Mouse (Mus musculus): ENCODE measurements around the gene Epb41l3. TPM values are rescaled to one million over a fixed set of nuclear protein-coding genes. Genes with fewer than 3 reads are reported as not detected.

Gene Epb41l3
- total RNA-seq, 1 experiment = 16.8 TPM

GRCm38 (mm10) chr17:69158690-69159089 lies 83.2 kb downstream of the Epb41l3 start:
- in situ Hi-C loops (cut with MboI; ENCODE audit: low sequenced_read_pairs in 2 of 2, unreplicated experiment in 2 of 2) = no loop called here
- no peaks in the 10 kb centered on the region for H3K36me3 ChIP-seq (ENCODE audit: control insufficient read depth, insufficient read depth, low read length, poor library complexity, severe bottlenecking)
- H3K4me3 ChIP-seq (ENCODE audit: insufficient read depth in 1 of 2, low read depth in 1 of 2, low read length in 2 of 2, poor library complexity in 1 of 2, severe bottlenecking in 1 of 2) = no peak overlapping the region
- H3K27ac ChIP-seq (ENCODE audit: insufficient read depth, low read depth, low read length, poor library complexity, severe bottlenecking) = no peak overlapping the region
- TF ChIP-seq MAFK (IDR thresholded peaks at IDR 0.05; ENCODE audit: insufficient read depth, low read depth, low read length) = no peak
- no peak for TF ChIP-seq ZC3H11A (IDR thresholded peaks at IDR 0.05; ENCODE audit: borderline replicate concordance, low read depth, low read length)
- no peak for TF ChIP-seq HCFC1 (IDR thresholded peaks at IDR 0.05; ENCODE audit: borderline replicate concordance, insufficient read depth, low read length)
- TF ChIP-seq ZNF384 (IDR thresholded peaks at IDR 0.05; ENCODE audit: low read depth, low read length) = no peak
- TF ChIP-seq CHD2 (IDR thresholded peaks at IDR 0.05; ENCODE audit: low read depth, low read length) = no peak
- no peaks in the 10 kb centered on the region for H3K9me3 ChIP-seq (ENCODE audit: control insufficient read depth, insufficient read depth, low read depth, low read length)
- no peak overlapping the region for H3K9ac ChIP-seq (ENCODE audit: insufficient read depth, low read depth, low read length, poor library complexity, severe bottlenecking)
- H3K4me1 ChIP-seq (ENCODE audit: control insufficient read depth in 2 of 2, insufficient read depth in 2 of 2, low read length in 2 of 2, poor library complexity in 1 of 2) = no peaks in the 10 kb centered on the region; a peak in 1 of 4 replicates
- DNase-seq (ENCODE audit: low read depth, low spot score) = no peak

- H3K9me3 ChIP-seq (ENCODE audit: control insufficient read depth, insufficient read depth, low read depth, low read length) = no peaks in the 10 kb centered on the region
- TF ChIP-seq CHD2 (IDR thresholded peaks at IDR 0.05; ENCODE audit: low read depth, low read length) (no peak), HCFC1 (IDR thresholded peaks at IDR 0.05; ENCODE audit: borderline replicate concordance, insufficient read depth, low read length) (no peak), ZC3H11A (IDR thresholded peaks at IDR 0.05; ENCODE audit: borderline replicate concordance, low read depth, low read length) (no peak), ZNF384 (IDR thresholded peaks at IDR 0.05; ENCODE audit: low read depth, low read length) (no peak), MAFK (IDR thresholded peaks at IDR 0.05; ENCODE audit: insufficient read depth, low read depth, low read length) (no peak)
- DNase-seq (ENCODE audit: low read depth, low spot score) = no peak
- no peak overlapping the region for H3K9ac ChIP-seq (ENCODE audit: insufficient read depth, low read depth, low read length, poor library complexity, severe bottlenecking)
- H3K4me1 ChIP-seq (ENCODE audit: control insufficient read depth in 2 of 2, insufficient read depth in 2 of 2, low read length in 2 of 2, poor library complexity in 1 of 2) = no peaks in the 10 kb centered on the region; a peak in 1 of 4 replicates
- H3K36me3 ChIP-seq (ENCODE audit: control insufficient read depth, insufficient read depth, low read length, poor library complexity, severe bottlenecking) = no peaks in the 10 kb centered on the region
- H3K27ac ChIP-seq (ENCODE audit: insufficient read depth, low read depth, low read length, poor library complexity, severe bottlenecking) = no peak overlapping the region
- H3K4me3 ChIP-seq (ENCODE audit: insufficient read depth in 1 of 2, low read depth in 1 of 2, low read length in 2 of 2, poor library complexity in 1 of 2, severe bottlenecking in 1 of 2) = no peak overlapping the region
- in situ Hi-C loops (cut with MboI; ENCODE audit: low sequenced_read_pairs in 2 of 2, unreplicated experiment in 2 of 2) = no loop called here
These were observed 87.2 kb downstream of the Epb41l3 start for GRCm38 (mm10) chr17:69162731-69163130.

GRCm38 (mm10) chr17:69176949-69177501 lies 101.5 kb downstream of the Epb41l3 start:
- H3K9me3 ChIP-seq (ENCODE audit: control insufficient read depth, insufficient read depth, low read depth, low read length) = no peaks in the 10 kb centered on the region
- no peaks in the 10 kb centered on the region for H3K36me3 ChIP-seq (ENCODE audit: control insufficient read depth, insufficient read depth, low read length, poor library complexity, severe bottlenecking)
- no peak overlapping the region for H3K4me3 ChIP-seq (ENCODE audit: insufficient read depth in 1 of 2, low read depth in 1 of 2, low read length in 2 of 2, poor library complexity in 1 of 2, severe bottlenecking in 1 of 2)
- no peak overlapping the region for H3K27ac ChIP-seq (ENCODE audit: insufficient read depth, low read depth, low read length, poor library complexity, severe bottlenecking)
- no peak for DNase-seq (ENCODE audit: low read depth, low spot score)
- no peak overlapping the region for H3K9ac ChIP-seq (ENCODE audit: insufficient read depth, low read depth, low read length, poor library complexity, severe bottlenecking)
- TF ChIP-seq ZC3H11A (IDR thresholded peaks at IDR 0.05; ENCODE audit: borderline replicate concordance, low read depth, low read length) (no peak), MAFK (IDR thresholded peaks at IDR 0.05; ENCODE audit: insufficient read depth, low read depth, low read length) (no peak), ZNF384 (IDR thresholded peaks at IDR 0.05; ENCODE audit: low read depth, low read length) (no peak), HCFC1 (IDR thresholded peaks at IDR 0.05; ENCODE audit: borderline replicate concordance, insufficient read depth, low read length) (no peak), CHD2 (IDR thresholded peaks at IDR 0.05; ENCODE audit: low read depth, low read length) (no peak)
- H3K4me1 ChIP-seq (ENCODE audit: control insufficient read depth in 2 of 2, insufficient read depth in 2 of 2, low read length in 2 of 2, poor library complexity in 1 of 2) = peaks cover 0 to 3% of the 10 kb centered on the region in 2 experiments; a peak in 1 of 4 replicates
- in situ Hi-C loops (cut with MboI; ENCODE audit: low sequenced_read_pairs in 2 of 2, unreplicated experiment in 2 of 2) = no loop called here

- no peak overlapping the region for H3K27ac ChIP-seq (ENCODE audit: insufficient read depth, low read depth, low read length, poor library complexity, severe bottlenecking)
- TF ChIP-seq ZNF384 (IDR thresholded peaks at IDR 0.05; ENCODE audit: low read depth, low read length) (no peak), MAFK (IDR thresholded peaks at IDR 0.05; ENCODE audit: insufficient read depth, low read depth, low read length) (no peak), CHD2 (IDR thresholded peaks at IDR 0.05; ENCODE audit: low read depth, low read length) (no peak), HCFC1 (IDR thresholded peaks at IDR 0.05; ENCODE audit: borderline replicate concordance, insufficient read depth, low read length) (no peak), ZC3H11A (IDR thresholded peaks at IDR 0.05; ENCODE audit: borderline replicate concordance, low read depth, low read length) (no peak)
- H3K9ac ChIP-seq (ENCODE audit: insufficient read depth, low read depth, low read length, poor library complexity, severe bottlenecking) = no peak overlapping the region
- no peaks in the 10 kb centered on the region for H3K36me3 ChIP-seq (ENCODE audit: control insufficient read depth, insufficient read depth, low read length, poor library complexity, severe bottlenecking)
- in situ Hi-C loops (cut with MboI; ENCODE audit: low sequenced_read_pairs in 2 of 2, unreplicated experiment in 2 of 2) = no loop called here
- peaks cover 0 to 6% of the 10 kb centered on the region in 2 experiments; a peak in 1 of 4 replicates for H3K4me1 ChIP-seq (ENCODE audit: control insufficient read depth in 2 of 2, insufficient read depth in 2 of 2, low read length in 2 of 2, poor library complexity in 1 of 2)
- no peak for DNase-seq (ENCODE audit: low read depth, low spot score)
- no peaks in the 10 kb centered on the region for H3K9me3 ChIP-seq (ENCODE audit: control insufficient read depth, insufficient read depth, low read depth, low read length)
- H3K4me3 ChIP-seq (ENCODE audit: insufficient read depth in 1 of 2, low read depth in 1 of 2, low read length in 2 of 2, poor library complexity in 1 of 2, severe bottlenecking in 1 of 2) = no peak overlapping the region
These were observed 102.5 kb downstream of the Epb41l3 start for GRCm38 (mm10) chr17:69177954-69178353.

Measured in ES-E14 (cell line).